Mouse (Mus musculus) intestine, embryonic 16.5 days (tissue): Measurements from ENCODE around the gene Myh9. TPM values are rescaled to one million over a fixed set of nuclear protein-coding genes. Genes with fewer than 3 reads are reported as not detected.
A peak's percentile ranks its signal among the peaks of the same experiment; 100 is the strongest.
"Not testable (repeated sequence)": the region's sequence is repeated elsewhere in the genome, so short reads cannot be mapped to it uniquely, and the experiment has no call there.

ENCODE experiments used
- ATAC-seq: fragments of 200-750 bp; cut with Nextera tagmentation; 2 replicates; pipeline ENCODE4 v1.8.0; 2017; ENCODE audit warnings: moderate TSS enrichment, moderate library complexity
- H3K27ac ChIP-seq: fragments of 300-500 bp; sonication (generic); 2 replicates; pipeline ENCODE4 v1.5.1; 2014; ENCODE audit warnings: mild to moderate bottlenecking, low read length
- H3K27me3 ChIP-seq: fragments of 300-500 bp; sonication (generic); replicated peaks from 2 replicates; pipeline ENCODE4 v1.6.1; 2014; ENCODE audit warnings: low read length, control low read depth, mixed read lengths; ENCODE audit not compliant: control insufficient read depth, insufficient read depth
- H3K36me3 ChIP-seq: fragments of 300-500 bp; sonication (generic); 2 replicates; pipeline ENCODE4 v1.6.1; 2014; ENCODE audit warnings: low read length, control low read depth; ENCODE audit not compliant: control insufficient read depth, insufficient read depth
- H3K4me1 ChIP-seq: fragments of 300-500 bp; sonication (generic); 2 replicates; pipeline ENCODE4 v1.6.1; 2014; ENCODE audit warnings: low read length, control low read depth, mixed read lengths; ENCODE audit not compliant: control insufficient read depth, insufficient read depth
- H3K4me2 ChIP-seq: fragments of 300-500 bp; sonication (generic); 2 replicates; pipeline ENCODE4 v1.6.1; 2014; ENCODE audit warnings: low read depth, low read length, control low read depth
- H3K4me3 ChIP-seq: fragments of 300-500 bp; sonication (generic); 2 replicates; pipeline ENCODE4 v1.5.1; 2014; ENCODE audit warnings: mild to moderate bottlenecking, low read length
- H3K9ac ChIP-seq: fragments of 300-500 bp; sonication (generic); 2 replicates; pipeline ENCODE4 v1.6.1; 2014; ENCODE audit warnings: low read depth, low read length
- H3K9me3 ChIP-seq: fragments of 300-500 bp; sonication (generic); 2 replicates; pipeline ENCODE4 v1.6.1; 2016; ENCODE audit warnings: low read length, control low read depth; ENCODE audit not compliant: control insufficient read depth
- WGBS: fragments of 180-500 bp; shearing (Covaris S2); extraction: QIAGEN DNeasy Blood & Tissue Kit; methylation state at CpG from one replicate; pipeline ENCODE4 v1.1.7; 2014; 5-methylcytosine and 5-hydroxymethylcytosine counted together
- polyA plus RNA-seq: library from polyadenylated mRNA; unstranded; fragments of >200 nt; fragmentation: Nextera tagmentation; extraction: Ambion mirVana; gene quantifications from 2 replicates; pipeline ENCODE4 v1.2.1, GENCODE M21; 2015

Myh9 gene
- polyA plus RNA-seq, 1 experiment from 2014 or later: 39.1 TPM

DNA sequence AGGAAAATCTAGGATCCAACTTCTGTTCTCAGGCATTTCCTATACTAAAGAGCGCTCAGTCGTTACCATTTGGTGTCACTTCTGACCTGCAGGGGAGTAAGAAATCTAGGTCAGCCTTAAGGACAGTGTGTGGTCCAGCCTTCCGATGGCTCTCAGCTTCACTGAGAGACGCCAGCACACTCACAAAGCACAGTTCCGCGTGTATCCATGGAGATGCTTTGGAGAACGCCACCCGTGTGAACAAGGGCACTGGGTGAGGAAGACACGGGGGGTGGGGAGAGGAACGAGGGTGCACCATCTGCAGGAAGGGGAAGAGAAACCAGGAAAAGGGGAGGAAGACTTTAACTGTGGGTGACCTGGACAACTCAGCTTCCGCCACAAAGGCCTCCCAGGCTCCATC is 89.5 kb downstream of the Myh9 start:
- ATAC-seq: no peak

GRCm38 (mm10) chr15:77750461-77750860 is 91.5 kb downstream of the Myh9 start:
- Histone ChIP-seq H3K9me3 (no peaks in the 10 kb centered on the region; the same call in 1 of the 2 replicates), H3K27ac (no peak overlapping the region), H3K4me2 (no peak overlapping the region), H3K4me3 (no peak overlapping the region), H3K36me3 (no peaks in the 10 kb centered on the region), H3K27me3 (peaks cover 28% of the 10 kb centered on the region), H3K4me1 (no peaks in the 10 kb centered on the region), H3K9ac (no peak overlapping the region)
- no peak for ATAC-seq
- WGBS: 27% methylated on average over 1 of the region's 1 CpGs

More for the DNA sequence above, 89.5 kb downstream of the Myh9 start:
- Histone ChIP-seq H3K27ac (no peak overlapping the region), H3K4me2 (no peak overlapping the region), H3K4me1 (no peaks in the 10 kb centered on the region), H3K9ac (no peak overlapping the region), H3K9me3 (no peaks in the 10 kb centered on the region; the same call in 1 of the 2 replicates), H3K27me3 (peaks cover 16% of the 10 kb centered on the region), H3K4me3 (no peak overlapping the region), H3K36me3 (no peaks in the 10 kb centered on the region)
- 53% methylated on average over 11 of the region's 11 CpGs for WGBS

- Histone ChIP-seq H3K4me2 (no peak overlapping the region), H3K27ac (no peak overlapping the region), H3K4me3 (no peak overlapping the region), H3K36me3 (no peaks in the 10 kb centered on the region), H3K4me1 (no peaks in the 10 kb centered on the region), H3K9me3 (no peaks in the 10 kb centered on the region; the same call in 1 of the 2 replicates), H3K27me3 (peaks cover 34% of the 10 kb centered on the region), H3K9ac (no peak overlapping the region)
- ATAC-seq: no peak
- 88% methylated on average over 10 of the region's 10 CpGs for WGBS
Observed at GRCm38 (mm10) chr15:77749717-77750116, 92.3 kb downstream of the Myh9 start.

DNA sequence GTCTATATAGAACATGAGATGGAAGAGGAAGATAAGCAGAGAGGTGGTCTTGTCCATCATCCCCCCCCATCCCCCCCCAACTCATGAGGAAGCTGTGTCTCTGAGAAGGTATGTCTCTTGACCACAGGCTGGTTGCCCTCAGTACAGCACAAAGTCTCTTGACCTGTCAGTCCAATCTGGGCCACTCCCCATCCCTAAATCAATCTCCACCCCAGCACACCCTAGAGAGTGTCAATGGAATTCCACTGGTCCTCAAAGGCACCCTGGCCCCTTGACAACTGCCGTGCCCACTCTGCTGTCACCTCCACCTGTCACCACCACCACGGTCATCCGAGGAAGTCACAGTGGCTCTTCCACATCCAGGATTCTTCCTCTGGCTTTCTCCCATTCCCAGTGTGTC is 93.6 kb downstream of the Myh9 start:
- Histone ChIP-seq H3K9ac (no peak overlapping the region), H3K27ac (no peak overlapping the region), H3K9me3 (no peaks in the 10 kb centered on the region; the same call in 1 of the 2 replicates), H3K4me2 (no peak overlapping the region), H3K4me1 (no peaks in the 10 kb centered on the region), H3K4me3 (no peak overlapping the region), H3K27me3 (peaks cover 34% of the 10 kb centered on the region), H3K36me3 (no peaks in the 10 kb centered on the region)
- 71% methylated on average over 3 of the region's 3 CpGs for WGBS
- ATAC-seq: no peak

DNA sequence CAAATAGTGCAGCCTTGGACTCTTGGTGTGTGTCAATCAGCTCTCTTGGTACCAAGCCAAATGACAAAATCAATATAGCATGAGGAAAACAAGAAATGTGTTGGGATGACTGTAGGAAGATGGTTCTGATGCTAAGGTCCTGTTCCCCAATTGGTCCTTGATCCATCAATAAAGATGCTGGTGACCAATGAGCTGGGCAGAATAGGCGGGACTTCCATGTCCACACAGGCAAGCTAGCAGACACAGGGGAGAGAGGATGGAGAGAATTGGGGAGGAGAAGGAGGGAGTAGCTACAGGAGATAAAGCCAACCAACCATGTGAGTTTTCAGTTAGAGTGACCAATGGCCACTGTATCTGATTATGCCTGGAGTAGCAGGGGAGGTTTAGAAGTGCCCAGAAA is 95.6 kb downstream of the Myh9 start:
- Histone ChIP-seq H3K27me3 (peaks cover 30% of the 10 kb centered on the region), H3K27ac (no peak overlapping the region), H3K4me1 (no peaks in the 10 kb centered on the region), H3K4me2 (no peak overlapping the region), H3K36me3 (no peaks in the 10 kb centered on the region), H3K4me3 (no peak overlapping the region), H3K9ac (no peak overlapping the region), H3K9me3 (no peaks in the 10 kb centered on the region; the same call in 1 of the 2 replicates)
- no peak for ATAC-seq
- 95% methylated on average over 1 of the region's 1 CpGs for WGBS

DNA sequence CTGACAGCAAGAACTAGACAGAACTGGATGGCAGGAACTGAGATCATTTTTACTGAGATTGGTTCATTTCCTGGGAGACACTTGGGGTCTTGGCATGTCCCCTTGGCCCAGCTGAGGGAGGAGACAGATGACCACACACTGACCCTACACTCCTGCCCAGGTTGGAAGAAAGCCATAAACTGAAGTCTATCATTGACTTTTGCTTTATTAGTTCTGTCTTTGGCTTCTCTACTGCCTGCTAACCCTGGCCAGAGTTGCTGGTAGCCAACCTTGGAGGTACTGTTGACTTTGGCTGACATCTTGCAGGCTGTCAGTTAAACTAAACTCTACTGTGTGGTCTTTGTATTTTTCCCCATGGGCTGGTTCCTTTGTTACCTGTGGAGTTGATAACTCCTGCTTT is 96.9 kb downstream of the Myh9 start:
- H3K27ac ChIP-seq: no peak overlapping the region
- H3K9ac ChIP-seq: no peak overlapping the region
- no peaks in the 10 kb centered on the region; the same call in 1 of the 2 replicates for H3K9me3 ChIP-seq
- peaks cover 31% of the 10 kb centered on the region for H3K27me3 ChIP-seq
- no peaks in the 10 kb centered on the region for H3K36me3 ChIP-seq
- H3K4me2 ChIP-seq: no peak overlapping the region
- no peak overlapping the region for H3K4me3 ChIP-seq
- no peaks in the 10 kb centered on the region for H3K4me1 ChIP-seq
- no peak for ATAC-seq

GRCm38 (mm10) chr15:77744632-77745031 is 97.3 kb downstream of the Myh9 start:
- H3K36me3 ChIP-seq: no peaks in the 10 kb centered on the region
- no peak for ATAC-seq
- H3K4me1 ChIP-seq: no peaks in the 10 kb centered on the region
- H3K4me2 ChIP-seq: no peak overlapping the region
- no peaks in the 10 kb centered on the region; the same call in 1 of the 2 replicates for H3K9me3 ChIP-seq
- H3K4me3 ChIP-seq: no peak overlapping the region
- H3K9ac ChIP-seq: no peak overlapping the region
- H3K27me3 ChIP-seq: peaks cover 27% of the 10 kb centered on the region
- 19% methylated on average over 5 of the region's 5 CpGs for WGBS
- H3K27ac ChIP-seq: no peak overlapping the region

- H3K27ac ChIP-seq, H3K9me3 ChIP-seq, H3K4me1 ChIP-seq, H3K9ac ChIP-seq, H3K4me2 ChIP-seq, H3K36me3 ChIP-seq, H3K4me3 ChIP-seq: not testable (repeated sequence)
- ATAC-seq: peak; percentile 52; the same call in 1 of the 2 replicates
- 70% methylated on average over 6 of the region's 6 CpGs for WGBS
- peaks cover 16% of the 10 kb centered on the region for H3K27me3 ChIP-seq
Observed at GRCm38 (mm10) chr15:77741556-77741955, 100.4 kb downstream of the Myh9 start.

DNA sequence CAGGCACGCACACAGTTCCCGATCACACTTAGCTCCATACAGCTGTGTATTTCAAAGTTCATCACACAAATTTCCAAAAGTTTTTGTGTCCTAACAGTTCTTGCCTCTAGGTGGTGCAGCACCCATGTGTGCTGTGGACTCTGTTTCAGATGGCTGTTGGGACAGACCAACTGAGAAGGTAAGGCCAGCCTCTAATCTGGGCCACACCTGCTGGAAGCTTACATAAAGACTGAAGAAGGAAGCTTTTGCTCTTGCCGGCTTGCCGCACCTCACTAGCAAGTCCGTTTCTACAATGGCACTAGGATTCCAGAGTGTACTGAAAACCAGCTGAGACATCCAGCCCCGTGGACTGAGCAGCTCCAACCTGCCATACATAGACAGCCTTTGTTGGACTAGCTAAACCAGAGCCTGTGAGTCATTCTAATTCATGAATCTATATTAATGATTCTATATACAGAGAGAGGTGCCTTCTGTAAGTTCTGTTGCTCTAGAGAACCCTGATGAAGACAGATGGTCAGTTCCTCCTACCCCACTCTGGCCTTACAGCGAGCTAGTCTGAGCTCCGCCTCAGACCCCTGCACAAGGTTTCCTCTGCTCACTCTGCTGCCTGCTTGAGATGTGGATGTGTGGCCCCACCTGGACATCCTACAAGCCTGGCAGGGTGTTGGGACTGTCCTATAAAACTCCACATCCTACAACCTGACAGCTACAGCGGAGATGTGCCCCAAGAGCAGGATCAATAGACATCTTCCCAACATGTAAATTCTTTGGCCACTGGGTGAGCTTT is 101.3 kb downstream of the Myh9 start:
- WGBS: 66% methylated on average over 9 of the region's 9 CpGs
- Histone ChIP-seq H3K27me3 (peaks cover 11% of the 10 kb centered on the region), H3K9ac (no peak overlapping the region), H3K4me1 (no peaks in the 10 kb centered on the region), H3K27ac (no peak overlapping the region), H3K36me3 (no peaks in the 10 kb centered on the region), H3K4me2 (no peak overlapping the region), H3K9me3 (no peaks in the 10 kb centered on the region), H3K4me3 (no peak overlapping the region)
- peak; percentile 81 for ATAC-seq

GRCm38 (mm10) chr15:77733903-77734302 is 108.1 kb downstream of the Myh9 start:
- H3K27me3 ChIP-seq, H3K4me2 ChIP-seq, H3K4me1 ChIP-seq, H3K36me3 ChIP-seq, H3K27ac ChIP-seq, ATAC-seq, H3K4me3 ChIP-seq, H3K9ac ChIP-seq, H3K9me3 ChIP-seq: not testable (repeated sequence)
- 57% methylated on average over 4 of the region's 4 CpGs for WGBS
